Mouse (Mus musculus): ENCODE data around the gene Stxbp5. TPM values are rescaled to one million over a fixed set of nuclear protein-coding genes. Genes with fewer than 3 reads are reported as not detected.

Gene Stxbp5
- polyA plus RNA-seq, 1 experiment: 14.7 TPM

DNA sequence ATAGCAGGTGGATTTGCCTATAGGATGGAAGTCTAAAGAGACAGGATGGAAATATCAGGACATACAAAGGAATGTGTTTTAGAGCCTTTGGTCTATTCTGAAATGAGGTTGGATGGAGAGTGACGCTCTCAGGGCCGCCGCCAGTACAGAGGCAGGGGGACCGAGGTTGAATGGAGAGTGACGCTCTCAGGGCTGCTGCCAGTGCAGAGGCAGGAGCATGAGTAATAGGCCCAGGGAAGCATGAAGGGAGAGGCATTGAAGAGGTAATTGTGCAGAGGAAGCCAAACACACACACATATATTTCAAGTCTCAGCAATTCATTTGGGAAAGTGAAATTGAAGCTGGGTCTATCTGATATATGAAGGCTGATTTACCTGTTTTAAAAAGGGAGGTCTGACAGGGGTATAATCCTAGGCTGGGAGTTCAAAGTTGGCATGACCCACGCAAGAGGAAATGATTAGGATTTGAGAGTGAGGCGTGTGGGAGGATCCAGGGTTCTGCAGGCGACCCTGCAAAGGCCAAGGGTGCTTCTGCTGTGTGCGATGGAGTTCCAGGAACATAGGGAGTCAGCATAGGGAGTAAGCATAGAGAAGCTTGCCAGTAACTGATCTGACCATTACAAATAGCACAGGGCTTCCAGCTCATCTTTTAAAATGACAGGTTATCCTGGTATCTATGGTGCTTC, 168.7 kb downstream of the Stxbp5 start:
- WGBS: 82% methylated on average over 9 of the region's 9 CpGs
- Histone ChIP-seq H3K4me1 (ENCODE audit: control insufficient read depth, insufficient read depth, low read length) (no peaks in the 10 kb centered on the region), H3K4me3 (replicated peaks; ENCODE audit: extremely low read depth, low read depth, low read length) (no peak overlapping the region)
- DNase-seq: no peak
- TF ChIP-seq CTCF (IDR thresholded peaks at IDR 0.05; ENCODE audit: insufficient read depth, low read length) (no peak), POLR2A (IDR thresholded peaks at IDR 0.05; ENCODE audit: borderline replicate concordance, extremely low read depth, low read depth, low read length) (no peak)

- no peak for DNase-seq
- 64% methylated on average over 11 of the region's 11 CpGs for WGBS
- Histone ChIP-seq H3K4me1 (ENCODE audit: control insufficient read depth, insufficient read depth, low read length) (no peaks in the 10 kb centered on the region), H3K4me3 (replicated peaks; ENCODE audit: extremely low read depth, low read depth, low read length) (no peak overlapping the region)
- TF ChIP-seq CTCF (IDR thresholded peaks at IDR 0.05; ENCODE audit: insufficient read depth, low read length): no peak
- TF ChIP-seq POLR2A (IDR thresholded peaks at IDR 0.05; ENCODE audit: borderline replicate concordance, extremely low read depth, low read depth, low read length): no peak
These were observed 178.2 kb downstream of the Stxbp5 start for GRCm38 (mm10) chr10:9722519-9723303.

GRCm38 (mm10) chr10:9720027-9720426, 180.9 kb downstream of the Stxbp5 start:
- no peak for DNase-seq
- WGBS: 70% methylated on average over 5 of the region's 5 CpGs
- TF ChIP-seq CTCF (IDR thresholded peaks at IDR 0.05; ENCODE audit: insufficient read depth, low read length) (no peak), POLR2A (IDR thresholded peaks at IDR 0.05; ENCODE audit: borderline replicate concordance, extremely low read depth, low read depth, low read length) (no peak)
- Histone ChIP-seq H3K4me1 (ENCODE audit: control insufficient read depth, insufficient read depth, low read length) (no peaks in the 10 kb centered on the region), H3K4me3 (replicated peaks; ENCODE audit: extremely low read depth, low read depth, low read length) (no peak overlapping the region)

DNA sequence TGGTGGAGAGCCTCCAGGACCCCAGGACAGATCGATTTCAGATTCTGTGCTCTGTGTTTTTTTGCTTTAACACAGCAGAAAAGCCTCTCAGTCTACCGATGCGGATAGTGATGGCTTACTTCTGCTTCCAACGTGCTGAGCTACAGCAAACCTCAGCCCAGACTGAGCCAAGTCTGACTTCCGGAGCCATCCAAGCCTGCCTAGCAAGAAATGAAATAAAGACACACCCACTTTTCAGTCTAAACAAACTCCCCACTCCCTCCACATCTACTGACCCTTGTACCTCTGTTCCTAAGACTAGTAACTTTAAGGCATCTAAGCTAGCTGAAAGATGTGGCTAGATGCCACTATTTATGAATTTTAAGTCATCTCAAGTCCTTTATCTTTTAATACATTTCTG, 182.8 kb downstream of the Stxbp5 start:
- WGBS: 32% methylated on average over 5 of the region's 5 CpGs
- Histone ChIP-seq H3K4me3 (replicated peaks; ENCODE audit: extremely low read depth, low read depth, low read length) (no peak overlapping the region), H3K4me1 (ENCODE audit: control insufficient read depth, insufficient read depth, low read length) (no peaks in the 10 kb centered on the region)
- TF ChIP-seq CTCF (IDR thresholded peaks at IDR 0.05; ENCODE audit: insufficient read depth, low read length): no peak
- no peak for TF ChIP-seq POLR2A (IDR thresholded peaks at IDR 0.05; ENCODE audit: borderline replicate concordance, extremely low read depth, low read depth, low read length)
- no peak for DNase-seq

Other genes starting within 250 kb of the Stxbp5 start
- 3.2 and 3.4 TPM in 2 replicates for gene Samd5, start 225.9 kb downstream of the Stxbp5 start, polyA plus RNA-seq (2012; rRNA removed)

Data from lung, adult 2 months (tissue).